Mouse (Mus musculus): ENCODE measurements at regions not wholly inside any gene's neighbourhood (a gene's known extent, or its start where the extent isn't known, plus 50 kb on each side); places are given as distances from the start of the nearest gene placed in this dataset.

- Histone ChIP-seq H3K4me1 (ENCODE audit: control insufficient read depth in 1 of 2, insufficient read depth in 2 of 2) (no peaks in the 10 kb centered on the region), H3K79me2 (replicated peaks; ENCODE audit: control insufficient read depth, extremely low read depth, insufficient read depth, poor library complexity, severe bottlenecking) (no peaks in the 10 kb centered on the region), H3K4me3 (replicated peaks in 1 of 3; ENCODE audit: low read depth in 2 of 3, low read length in 2 of 3, poor library complexity in 1 of 3) (no peak overlapping the region), H3K4me2 (ENCODE audit: insufficient read depth, low read depth, poor library complexity, severe bottlenecking) (no peak overlapping the region), H3K27ac (ENCODE audit: insufficient read depth, low read depth) (no peak overlapping the region), H3K9ac (ENCODE audit: insufficient read depth, low read depth) (no peak overlapping the region), H3K27me3 (replicated peaks) (peaks cover 2% of the 10 kb centered on the region), H3K9me3 (replicated peaks; ENCODE audit: low read length) (no peaks in the 10 kb centered on the region), H3K36me3 (replicated peaks in 1 of 2; ENCODE audit: control insufficient read depth in 1 of 2, insufficient read depth in 1 of 2, low read length in 1 of 2) (no peaks in the 10 kb centered on the region)
- dilution Hi-C loops (cut with MboI; ENCODE audit: extremely low pct_ligation_motif_present, extremely low pct_unique_long_range_greater_than_20kb, low sequenced_read_pairs) (no loop called here), in situ Hi-C loops (cut with MboI; ENCODE audit: low pct_ligation_motif_present, low pct_unique_long_range_greater_than_20kb, low sequenced_read_pairs) (no loop called here)
- DNase-seq (ENCODE audit: extremely low read depth), result no peak
- TF ChIP-seq POLR2A (IDR thresholded peaks at IDR 0.05; ENCODE audit: low read depth, low read length) (no peak), ZNF384 (IDR thresholded peaks at IDR 0.05; ENCODE audit: low read depth, low read length) (no peak), MXI1 (IDR thresholded peaks at IDR 0.05; ENCODE audit: low read depth, low read length) (no peak)
These were observed 94.3 kb downstream of the Apip start for GRCm38 (mm10) chr2:103167741-103168140.

- Histone ChIP-seq H3K9ac (ENCODE audit: insufficient read depth, low read depth) (no peak overlapping the region), H3K4me1 (ENCODE audit: control insufficient read depth in 1 of 2, insufficient read depth in 2 of 2) (no peaks in the 10 kb centered on the region), H3K9me3 (replicated peaks; ENCODE audit: low read length) (no peaks in the 10 kb centered on the region), H3K27ac (ENCODE audit: insufficient read depth, low read depth) (no peak overlapping the region), H3K4me3 (replicated peaks in 1 of 3; ENCODE audit: low read depth in 2 of 3, low read length in 2 of 3, poor library complexity in 1 of 3) (no peak overlapping the region), H3K4me2 (ENCODE audit: insufficient read depth, low read depth, poor library complexity, severe bottlenecking) (no peak overlapping the region), H3K36me3 (replicated peaks in 1 of 2; ENCODE audit: control insufficient read depth in 1 of 2, insufficient read depth in 1 of 2, low read length in 1 of 2) (no peaks in the 10 kb centered on the region), H3K79me2 (replicated peaks; ENCODE audit: control insufficient read depth, extremely low read depth, insufficient read depth, poor library complexity, severe bottlenecking) (no peaks in the 10 kb centered on the region), H3K27me3 (replicated peaks) (peaks cover 2% of the 10 kb centered on the region)
- DNase-seq (ENCODE audit: extremely low read depth), result no peak
- in situ Hi-C loops (cut with MboI; ENCODE audit: low pct_ligation_motif_present, low pct_unique_long_range_greater_than_20kb, low sequenced_read_pairs) (no loop called here), dilution Hi-C loops (cut with MboI; ENCODE audit: extremely low pct_ligation_motif_present, extremely low pct_unique_long_range_greater_than_20kb, low sequenced_read_pairs) (no loop called here)
- TF ChIP-seq ZMIZ1 (IDR thresholded peaks at IDR 0.05; ENCODE audit: low read depth, low read length), result no peak
- TF ChIP-seq ZNF384 (IDR thresholded peaks at IDR 0.05; ENCODE audit: low read depth, low read length), result no peak
These were observed 94.8 kb downstream of the Apip start for GRCm38 (mm10) chr2:103168266-103168665.

GRCm38 (mm10) chr2:103177361-103177760, 103.9 kb downstream of the Apip start:
- dilution Hi-C loops (cut with MboI; ENCODE audit: extremely low pct_ligation_motif_present, extremely low pct_unique_long_range_greater_than_20kb, low sequenced_read_pairs), result no loop called here

More at GRCm38 (mm10) chr2:103177361-103177760, 103.9 kb downstream of the Apip start:
- Histone ChIP-seq H3K9me3 (replicated peaks; ENCODE audit: low read length) (no peaks in the 10 kb centered on the region), H3K4me1 (ENCODE audit: control insufficient read depth in 1 of 2, insufficient read depth in 2 of 2) (no peaks in the 10 kb centered on the region), H3K36me3 (replicated peaks in 1 of 2; ENCODE audit: control insufficient read depth in 1 of 2, insufficient read depth in 1 of 2, low read length in 1 of 2) (no peaks in the 10 kb centered on the region), H3K27me3 (replicated peaks) (no peaks in the 10 kb centered on the region), H3K27ac (ENCODE audit: insufficient read depth, low read depth) (no peak overlapping the region), H3K4me2 (ENCODE audit: insufficient read depth, low read depth, poor library complexity, severe bottlenecking) (no peak overlapping the region), H3K9ac (ENCODE audit: insufficient read depth, low read depth) (no peak overlapping the region), H3K79me2 (replicated peaks; ENCODE audit: control insufficient read depth, extremely low read depth, insufficient read depth, poor library complexity, severe bottlenecking) (no peaks in the 10 kb centered on the region), H3K4me3 (replicated peaks in 1 of 3; ENCODE audit: low read depth in 2 of 3, low read length in 2 of 3, poor library complexity in 1 of 3) (no peak overlapping the region)
- in situ Hi-C loops (cut with MboI; ENCODE audit: low pct_ligation_motif_present, low pct_unique_long_range_greater_than_20kb, low sequenced_read_pairs), result no loop called here
- TF ChIP-seq KAT2A (IDR thresholded peaks at IDR 0.05; ENCODE audit: insufficient replicate concordance, low read length) (no peak), NRF1 (IDR thresholded peaks at IDR 0.05; ENCODE audit: low read depth, low read length) (no peak), PAX5 (IDR thresholded peaks at IDR 0.05; ENCODE audit: low read length) (no peak), EP300 (IDR thresholded peaks at IDR 0.05; ENCODE audit: low read length) (no peak), RCOR1 (conservative IDR thresholded peaks at IDR 0.05; ENCODE audit: low read depth, low read length) (no peak), MAX (IDR thresholded peaks at IDR 0.05; ENCODE audit: low read length) (no peak), CHD1 (IDR thresholded peaks at IDR 0.05; ENCODE audit: low read depth, low read length) (no peak), POLR2A (IDR thresholded peaks at IDR 0.05; ENCODE audit: low read depth, low read length) (no peak), BHLHE40 (IDR thresholded peaks at IDR 0.05; ENCODE audit: low read depth, low read length) (no peak), TBP (conservative IDR thresholded peaks at IDR 0.05; ENCODE audit: low read depth, low read length) (no peak), NELFE (IDR thresholded peaks at IDR 0.05; ENCODE audit: low read depth, low read length) (no peak)
- DNase-seq (ENCODE audit: extremely low read depth), result no peak

All from CH12.LX (cell line).